Mouse (Mus musculus): ENCODE data around the gene Sf3b3. TPM values are rescaled to one million over a fixed set of nuclear protein-coding genes. Genes with fewer than 3 reads are reported as not detected.
"Not testable (repeated sequence)": the region's sequence is repeated elsewhere in the genome, so short reads cannot be mapped to it uniquely, and the experiment has no call there.

Sf3b3 gene
- polyA plus RNA-seq, 1 experiment from 2014 or later, result 106 TPM

DNA sequence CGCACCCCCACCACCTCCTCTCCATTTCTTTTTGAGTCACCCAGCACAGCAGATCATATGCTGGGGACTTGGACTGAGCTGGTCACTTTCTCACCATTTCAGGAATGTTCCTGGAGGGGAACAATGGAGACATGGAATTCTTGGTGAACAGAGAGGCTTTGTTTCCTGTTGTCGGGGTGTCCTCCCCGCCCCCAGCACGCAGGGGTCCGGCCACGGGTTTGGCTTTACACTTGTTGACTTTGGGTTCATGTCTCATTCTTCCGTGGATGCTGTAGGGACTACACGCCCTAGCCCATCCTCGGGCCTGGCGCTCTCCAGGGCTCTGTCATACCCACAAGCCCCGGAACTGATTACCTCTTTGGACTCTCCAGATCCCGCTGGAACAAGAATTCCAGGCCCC lies 57.6 kb downstream of the Sf3b3 start:
- Histone ChIP-seq H3K27me3 (replicated peaks) (no peaks in the 10 kb centered on the region), H3K4me2 (no peak overlapping the region), H3K27ac (ENCODE audit: poor library complexity, severe bottlenecking) (no peak overlapping the region), H3K4me1 (replicated peaks) (peaks cover 9% of the 10 kb centered on the region), H3K9me3 (replicated peaks) (no peaks in the 10 kb centered on the region), H3K36me3 (no peaks in the 10 kb centered on the region), H3K9ac (no peak overlapping the region), H3K4me3 (no peak overlapping the region)
- no peak for ATAC-seq (ENCODE audit: insufficient number of reproducible peaks, low FRiP score)
- 45% methylated on average over 12 of the region's 12 CpGs for WGBS

DNA sequence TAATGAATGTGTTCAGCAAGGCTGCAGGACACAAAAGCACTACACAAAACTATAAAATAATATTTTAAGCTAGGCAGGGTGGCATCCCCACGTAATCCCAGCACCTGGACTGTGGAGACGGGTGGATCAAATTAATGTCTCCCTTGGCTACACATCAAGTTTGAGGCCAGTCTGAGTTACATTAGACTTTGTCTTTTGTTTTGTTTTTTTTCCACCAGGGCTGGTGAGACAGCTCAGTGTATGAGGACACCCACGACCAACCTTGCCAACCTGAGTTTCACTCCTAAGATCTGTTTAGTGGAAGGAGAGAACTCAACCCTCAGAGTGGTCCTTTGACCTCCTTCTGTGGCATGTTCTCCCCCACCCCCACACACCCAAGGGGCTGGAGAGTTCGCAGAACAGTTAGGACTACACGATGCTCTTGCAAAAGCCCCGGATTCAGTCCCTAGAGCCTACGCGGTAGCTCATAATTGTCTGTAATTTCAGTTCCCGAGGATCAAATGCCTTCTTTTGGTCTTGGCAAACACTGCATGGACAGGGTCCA lies 59.1 kb downstream of the Sf3b3 start:
- Histone ChIP-seq H3K36me3 (no peaks in the 10 kb centered on the region), H3K4me1 (replicated peaks) (no peaks in the 10 kb centered on the region), H3K4me2 (no peak overlapping the region), H3K4me3 (no peak overlapping the region), H3K27me3 (replicated peaks) (no peaks in the 10 kb centered on the region), H3K9me3 (replicated peaks) (no peaks in the 10 kb centered on the region), H3K9ac (no peak overlapping the region), H3K27ac (ENCODE audit: poor library complexity, severe bottlenecking) (no peak overlapping the region)
- WGBS, result 87% methylated on average over 9 of the region's 9 CpGs
- ATAC-seq (ENCODE audit: insufficient number of reproducible peaks, low FRiP score), result no peak

- ATAC-seq (ENCODE audit: insufficient number of reproducible peaks, low FRiP score), result no peak
- H3K9ac ChIP-seq, result no peak overlapping the region
- no peaks in the 10 kb centered on the region for H3K36me3 ChIP-seq
- no peak overlapping the region for H3K4me2 ChIP-seq
- 71% methylated on average over 8 of the region's 8 CpGs for WGBS
- H3K4me1 ChIP-seq (replicated peaks), result no peaks in the 10 kb centered on the region
- no peaks in the 10 kb centered on the region for H3K27me3 ChIP-seq (replicated peaks)
- H3K4me3 ChIP-seq, result no peak overlapping the region
- H3K9me3 ChIP-seq (replicated peaks), result no peaks in the 10 kb centered on the region
- no peak overlapping the region for H3K27ac ChIP-seq (ENCODE audit: poor library complexity, severe bottlenecking)
Measured at GRCm38 (mm10) chr8:110786934-110787333, 59.7 kb downstream of the Sf3b3 start.

GRCm38 (mm10) chr8:110786501-110786900 lies 60.1 kb downstream of the Sf3b3 start:
- not testable (repeated sequence) for H3K4me3 ChIP-seq; ATAC-seq (ENCODE audit: insufficient number of reproducible peaks, low FRiP score); H3K4me1 ChIP-seq (replicated peaks); H3K9me3 ChIP-seq (replicated peaks); H3K36me3 ChIP-seq; H3K27ac ChIP-seq (ENCODE audit: poor library complexity, severe bottlenecking); H3K9ac ChIP-seq; H3K4me2 ChIP-seq; H3K27me3 ChIP-seq (replicated peaks)
- WGBS, result 70% methylated on average over 7 of the region's 7 CpGs

DNA sequence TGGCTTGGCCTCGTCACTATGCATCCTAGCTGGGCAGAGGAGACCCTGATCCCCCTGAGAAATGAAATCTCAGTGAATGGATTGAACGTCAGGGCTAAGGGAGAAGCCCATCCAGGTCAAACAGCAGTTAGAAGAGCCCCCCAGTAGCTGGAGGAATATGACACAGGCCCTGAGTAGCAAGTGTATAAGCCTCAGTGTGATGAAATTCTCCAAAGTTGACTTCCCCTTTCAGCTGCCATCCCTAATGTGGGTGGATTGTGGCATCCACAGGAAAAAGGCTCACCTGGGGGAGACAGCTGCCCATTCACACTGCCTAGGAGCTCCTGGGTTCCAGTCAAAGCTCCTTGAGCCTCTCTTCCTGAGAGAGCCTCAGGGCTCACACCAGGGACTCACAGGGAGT lies 61.2 kb downstream of the Sf3b3 start:
- Histone ChIP-seq H3K27me3 (replicated peaks) (no peaks in the 10 kb centered on the region), H3K9me3 (replicated peaks) (no peaks in the 10 kb centered on the region), H3K9ac (no peak overlapping the region), H3K4me3 (no peak overlapping the region), H3K36me3 (no peaks in the 10 kb centered on the region), H3K27ac (ENCODE audit: poor library complexity, severe bottlenecking) (no peak overlapping the region), H3K4me2 (no peak overlapping the region), H3K4me1 (replicated peaks) (no peaks in the 10 kb centered on the region)
- WGBS, result 57% methylated on average over 2 of the region's 2 CpGs
- ATAC-seq (ENCODE audit: insufficient number of reproducible peaks, low FRiP score), result no peak

DNA sequence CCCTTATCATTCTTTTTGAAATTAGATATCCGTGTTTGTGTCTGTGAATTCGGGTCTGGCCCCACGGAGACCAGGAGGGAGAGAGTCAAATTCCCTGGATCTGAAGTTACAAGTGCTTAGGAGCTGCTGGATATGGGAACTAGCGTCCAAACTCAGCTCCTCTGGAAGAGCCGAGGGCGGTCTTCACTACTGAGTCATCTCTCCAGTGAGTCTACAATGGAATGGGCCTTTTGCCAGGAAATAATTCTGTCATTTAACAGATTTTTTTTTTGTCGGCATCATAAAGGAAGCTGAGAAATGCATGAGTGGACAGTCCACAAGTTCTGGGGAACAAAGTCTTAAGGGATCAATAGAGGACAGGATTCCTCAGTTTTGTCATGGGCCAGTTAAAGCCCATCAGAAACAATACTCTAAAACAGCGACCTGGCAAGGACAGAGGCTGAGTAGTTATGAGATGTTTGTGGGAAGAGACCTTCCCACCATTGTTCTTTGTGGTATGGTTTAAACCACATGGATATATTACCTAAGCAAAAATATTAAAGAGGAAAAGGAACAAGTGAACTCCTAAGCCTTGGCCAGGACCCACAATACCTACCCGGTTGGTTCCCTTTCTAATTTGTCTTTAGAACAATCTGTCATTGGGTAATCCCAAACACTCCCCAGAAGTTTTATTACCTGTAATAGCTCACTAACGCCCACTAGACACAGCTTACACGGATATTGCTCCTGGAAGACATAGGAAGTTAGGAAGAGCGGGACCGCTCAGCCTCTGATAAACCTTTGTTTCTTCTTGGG lies 66.5 kb downstream of the Sf3b3 start:
- Histone ChIP-seq H3K27ac (ENCODE audit: poor library complexity, severe bottlenecking) (no peak overlapping the region), H3K4me1 (replicated peaks) (no peaks in the 10 kb centered on the region), H3K9ac (no peak overlapping the region), H3K4me2 (no peak overlapping the region), H3K4me3 (no peak overlapping the region), H3K36me3 (no peaks in the 10 kb centered on the region), H3K27me3 (replicated peaks) (no peaks in the 10 kb centered on the region), H3K9me3 (replicated peaks) (no peaks in the 10 kb centered on the region; the same call in 1 of the 2 replicates)
- WGBS, result 76% methylated on average over 13 of the region's 13 CpGs
- ATAC-seq (ENCODE audit: insufficient number of reproducible peaks, low FRiP score), result no peak

DNA sequence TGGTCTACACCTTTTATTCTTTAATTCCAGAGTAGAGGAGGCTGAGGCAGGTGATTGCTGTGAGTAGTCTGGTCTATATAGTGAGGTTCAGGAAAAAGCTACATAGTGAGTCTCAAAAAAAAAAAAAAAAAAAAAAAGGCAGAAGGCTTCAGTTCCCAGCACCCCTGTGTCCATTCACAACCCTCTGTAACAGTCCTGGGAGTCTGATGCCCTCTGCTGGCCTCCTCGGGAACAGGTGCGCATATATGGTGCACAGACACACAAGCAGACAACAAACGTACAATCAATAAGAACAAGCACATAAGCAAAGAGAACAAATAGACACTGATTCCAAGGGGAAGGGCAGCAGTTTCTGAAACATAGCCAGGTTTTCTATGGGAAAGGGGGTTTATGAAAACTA lies 70.3 kb downstream of the Sf3b3 start:
- no peak for ATAC-seq (ENCODE audit: insufficient number of reproducible peaks, low FRiP score)
- WGBS, result 91% methylated on average over 3 of the region's 3 CpGs
- Histone ChIP-seq H3K27me3 (replicated peaks) (no peaks in the 10 kb centered on the region), H3K9me3 (replicated peaks) (no peaks in the 10 kb centered on the region; the same call in 1 of the 2 replicates), H3K27ac (ENCODE audit: poor library complexity, severe bottlenecking) (no peak overlapping the region), H3K9ac (no peak overlapping the region), H3K4me2 (no peak overlapping the region), H3K4me3 (no peak overlapping the region), H3K36me3 (no peaks in the 10 kb centered on the region), H3K4me1 (replicated peaks) (peaks cover 13% of the 10 kb centered on the region; the same call in 1 of the 2 replicates)

DNA sequence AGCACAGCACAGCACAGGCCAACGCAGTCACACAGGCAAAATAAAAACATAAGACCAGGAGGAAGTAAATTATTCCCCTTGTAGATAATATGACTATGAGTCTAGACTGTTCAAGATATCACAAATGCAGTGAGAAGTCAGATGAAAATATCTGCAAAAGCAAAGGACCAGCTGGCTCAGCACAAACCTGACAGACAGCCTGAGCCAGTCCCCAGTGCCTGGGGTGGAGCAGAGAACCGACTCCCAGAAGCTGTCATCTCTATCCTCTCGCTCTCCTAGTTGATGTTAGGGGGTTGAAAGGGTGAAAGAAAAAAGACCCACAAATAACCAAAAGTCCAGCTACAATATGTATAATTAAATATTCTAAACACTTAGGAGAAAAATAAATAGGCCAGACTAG lies 70.9 kb downstream of the Sf3b3 start:
- H3K9me3 ChIP-seq (replicated peaks), result no peaks in the 10 kb centered on the region; the same call in 1 of the 2 replicates
- no peak overlapping the region for H3K9ac ChIP-seq
- no peaks in the 10 kb centered on the region for H3K36me3 ChIP-seq
- no peak for ATAC-seq (ENCODE audit: insufficient number of reproducible peaks, low FRiP score)
- no peaks in the 10 kb centered on the region for H3K27me3 ChIP-seq (replicated peaks)
- 69% methylated on average over 3 of the region's 3 CpGs for WGBS
- H3K4me1 ChIP-seq (replicated peaks), result peaks cover 13% of the 10 kb centered on the region; the same call in 1 of the 2 replicates
- H3K4me2 ChIP-seq, result no peak overlapping the region
- H3K27ac ChIP-seq (ENCODE audit: poor library complexity, severe bottlenecking), result no peak overlapping the region
- H3K4me3 ChIP-seq, result no peak overlapping the region

DNA sequence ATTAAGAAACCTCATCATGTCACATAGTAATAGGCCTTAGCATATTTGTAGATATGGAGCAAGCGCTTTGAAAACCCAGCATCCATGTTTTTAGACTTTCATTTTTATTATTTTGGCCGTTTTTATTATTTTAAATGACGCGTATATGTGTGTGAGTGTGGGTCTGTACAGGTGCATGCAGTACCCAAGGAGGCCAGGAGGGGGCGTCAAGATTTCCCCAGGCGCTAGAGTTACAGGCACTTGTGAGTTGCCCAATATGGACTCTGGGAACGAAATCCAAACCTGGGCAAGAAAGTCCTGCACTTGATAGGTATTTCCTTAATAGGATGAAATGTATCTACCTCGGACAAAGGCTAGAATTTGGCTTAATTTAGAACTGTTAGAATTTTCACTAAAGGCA lies 71.3 kb downstream of the Sf3b3 start:
- Histone ChIP-seq H3K27ac (ENCODE audit: poor library complexity, severe bottlenecking) (no peak overlapping the region), H3K4me2 (no peak overlapping the region), H3K4me1 (replicated peaks) (peaks cover 13% of the 10 kb centered on the region; the same call in 1 of the 2 replicates), H3K9ac (no peak overlapping the region), H3K9me3 (replicated peaks) (no peaks in the 10 kb centered on the region; the same call in 1 of the 2 replicates), H3K36me3 (no peaks in the 10 kb centered on the region), H3K27me3 (replicated peaks) (no peaks in the 10 kb centered on the region), H3K4me3 (no peak overlapping the region)
- ATAC-seq (ENCODE audit: insufficient number of reproducible peaks, low FRiP score), result no peak
- WGBS, result 65% methylated on average over 8 of the region's 8 CpGs

GRCm38 (mm10) chr8:110774725-110775124 lies 71.9 kb downstream of the Sf3b3 start:
- WGBS, result 86% methylated on average over 6 of the region's 6 CpGs
- Histone ChIP-seq H3K9ac (no peak overlapping the region), H3K27me3 (replicated peaks) (no peaks in the 10 kb centered on the region), H3K4me2 (no peak overlapping the region), H3K4me3 (no peak overlapping the region), H3K9me3 (replicated peaks) (no peaks in the 10 kb centered on the region; the same call in 1 of the 2 replicates), H3K27ac (ENCODE audit: poor library complexity, severe bottlenecking) (no peak overlapping the region), H3K4me1 (replicated peaks) (peaks cover 13% of the 10 kb centered on the region; the same call in 1 of the 2 replicates), H3K36me3 (no peaks in the 10 kb centered on the region)
- ATAC-seq (ENCODE audit: insufficient number of reproducible peaks, low FRiP score), result no peak

GRCm38 (mm10) chr8:110774047-110774446 lies 72.5 kb downstream of the Sf3b3 start:
- Histone ChIP-seq H3K4me3 (no peak overlapping the region), H3K4me2 (no peak overlapping the region), H3K27me3 (replicated peaks) (no peaks in the 10 kb centered on the region), H3K4me1 (replicated peaks) (peaks cover 13% of the 10 kb centered on the region; the same call in 1 of the 2 replicates), H3K36me3 (no peaks in the 10 kb centered on the region), H3K27ac (ENCODE audit: poor library complexity, severe bottlenecking) (no peak overlapping the region), H3K9ac (no peak overlapping the region), H3K9me3 (replicated peaks) (no peaks in the 10 kb centered on the region; the same call in 1 of the 2 replicates)
- ATAC-seq (ENCODE audit: insufficient number of reproducible peaks, low FRiP score), result no peak
- WGBS, result 62% methylated on average over 3 of the region's 3 CpGs
